Comparison of ENCODE assay signal across 9 mouse cellular contexts in the genomic region with DNA sequence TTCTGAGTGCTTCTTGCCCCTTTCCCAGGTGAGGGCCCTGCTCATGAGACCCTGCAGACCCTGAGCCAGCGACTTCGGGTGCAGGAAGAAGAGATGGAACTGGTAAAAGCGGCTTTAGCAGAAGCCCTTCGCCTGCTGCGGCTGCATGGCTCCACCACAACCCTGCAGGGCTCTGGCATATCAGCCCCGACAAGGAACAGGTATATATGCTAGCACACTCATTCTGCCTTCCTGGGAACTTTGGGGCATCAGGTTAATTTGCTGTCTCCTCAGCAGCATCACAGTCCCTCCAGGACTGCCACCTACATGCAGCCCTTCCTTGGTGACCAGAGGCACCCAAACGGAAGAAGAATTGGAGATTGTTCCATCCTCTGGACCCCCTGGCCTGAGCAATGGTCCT. TPM values are rescaled to one million over a fixed set of nuclear protein-coding genes. Genes with fewer than 3 reads are reported as not detected.
DNase-seq lines count a peak whose midpoint lies in the region; ATAC-seq and TF ChIP-seq lines count a peak whose summit lies in the region.
"Had no signal": no experiment of that assay in that cellular context is flagged by ENCODE, and none has a peak within 500 bp of the region (broad histone marks: within the 10 kb centered on the region; RNA-seq: fewer than 3 reads in every experiment).

No protein-coding gene starts in this region.

- H3K9me3 ChIP-seq in forebrain, embryonic 10.5 days: no peaks in the 10 kb centered on the region
- H3K9me3 ChIP-seq in forebrain, embryonic 16.5 days (ENCODE audit: control insufficient read depth, low read length): no peaks in the 10 kb centered on the region
- H3K9me3 ChIP-seq in liver, embryonic 11.5 days (ENCODE audit: control insufficient read depth, low read length): no peaks in the 10 kb centered on the region
- no peaks in the 10 kb centered on the region for H3K9me3 ChIP-seq in liver, embryonic 16.5 days (replicated peaks; ENCODE audit: control insufficient read depth, low read length)

- no peak overlapping the region; the same call in 1 of the 2 replicates for H3K4me2 ChIP-seq in forebrain, embryonic 16.5 days (ENCODE audit: low read length)
- H3K4me2 ChIP-seq in liver, embryonic 11.5 days: peak overlapping the region; percentile 90
- peak overlapping the region; percentile 99 for H3K4me2 ChIP-seq in liver, embryonic 16.5 days (ENCODE audit: low read depth, low read length)

- peak overlapping the region; percentile 77 for H3K4me3 ChIP-seq in forebrain, embryonic 10.5 days
- H3K4me3 ChIP-seq in forebrain, embryonic 16.5 days (replicated peaks; ENCODE audit: low read length): no peak overlapping the region
- peak overlapping the region; percentile 87 for H3K4me3 ChIP-seq in liver, embryonic 11.5 days (ENCODE audit: low read depth, low read length)
- H3K4me3 ChIP-seq in embryonic fibroblast, embryonic 13.5 days (ENCODE audit: insufficient read depth, low read length): peak overlapping the region; percentile 84
- peak overlapping the region; percentile 90 for H3K4me3 ChIP-seq in liver, embryonic 16.5 days (ENCODE audit: low read depth, low read length)

- peaks cover 28% of the 10 kb centered on the region for H3K4me1 ChIP-seq in forebrain, embryonic 10.5 days
- H3K4me1 ChIP-seq in forebrain, embryonic 16.5 days (replicated peaks; ENCODE audit: control insufficient read depth, insufficient read depth, low read length): peaks cover 13% of the 10 kb centered on the region
- peaks cover 34% of the 10 kb centered on the region for H3K4me1 ChIP-seq in liver, embryonic 11.5 days (replicated peaks; ENCODE audit: control insufficient read depth, insufficient read depth, low read length)
- peaks cover 3% of the 10 kb centered on the region; the same call in 1 of the 2 replicates for H3K4me1 ChIP-seq in embryonic fibroblast, embryonic 13.5 days (ENCODE audit: control insufficient read depth, insufficient read depth, low read length)
- H3K4me1 ChIP-seq in liver, embryonic 16.5 days (ENCODE audit: control insufficient read depth, low read depth, low read length): peaks cover 41% of the 10 kb centered on the region

- WGBS in forebrain, embryonic 10.5 days: 83% methylated on average over 7 of the region's 7 CpGs
- 84% methylated on average over 7 of the region's 7 CpGs for WGBS in forebrain, embryonic 16.5 days
- 80% methylated on average over 7 of the region's 7 CpGs for WGBS in liver, embryonic 11.5 days
- 75% methylated on average over 7 of the region's 7 CpGs for WGBS in liver, embryonic 16.5 days (ENCODE audit: insufficient replicate concordance)

- no peak for TF ChIP-seq POLR2A in embryonic fibroblast, embryonic 13.5 days (IDR thresholded peaks at IDR 0.05; ENCODE audit: low read depth, low read length)

- TF ChIP-seq CTCF in embryonic fibroblast, embryonic 13.5 days (IDR thresholded peaks at IDR 0.05; ENCODE audit: borderline replicate concordance, insufficient read depth, low read length): no peak

- peaks cover 65% of the 10 kb centered on the region for H3K36me3 ChIP-seq in forebrain, embryonic 10.5 days (replicated peaks)
- peaks cover 2% of the 10 kb centered on the region for H3K36me3 ChIP-seq in forebrain, embryonic 16.5 days (ENCODE audit: control insufficient read depth, insufficient read depth)
- peaks cover 25% of the 10 kb centered on the region for H3K36me3 ChIP-seq in liver, embryonic 11.5 days (ENCODE audit: control insufficient read depth, insufficient read depth, low read length)
- H3K36me3 ChIP-seq in liver, embryonic 16.5 days (ENCODE audit: control insufficient read depth, insufficient read depth): peaks cover 5% of the 10 kb centered on the region; the same call in 1 of the 2 replicates

- DNase-seq in forebrain, embryonic 10.5 days (ENCODE audit: extremely low spot score, low spot score): no peak
- DNase-seq in liver, embryonic 11.5 days (ENCODE audit: low spot score): no peak
- DNase-seq in liver: no peak
- no peak for DNase-seq in urinary bladder, postnatal 25 days (ENCODE audit: low spot score)
- no peak for DNase-seq in urinary bladder, adult 2 months (ENCODE audit: low spot score)
- DNase-seq: right cerebral cortex, postnatal 14 days had no signal

- no peak overlapping the region for H3K9ac ChIP-seq in forebrain, embryonic 16.5 days (replicated peaks; ENCODE audit: low read depth, low read length)
- peak overlapping the region; percentile 88 for H3K9ac ChIP-seq in liver, embryonic 11.5 days (ENCODE audit: low read depth, low read length)
- peak overlapping the region; percentile 88 for H3K9ac ChIP-seq in liver, embryonic 16.5 days (ENCODE audit: low read depth, low read length)

- H3K27ac ChIP-seq in forebrain, embryonic 10.5 days: 0 out of 2 replicates have a peak overlapping the region, but pooled peaks have one; percentile 89
- no peak overlapping the region for H3K27ac ChIP-seq in forebrain, embryonic 16.5 days (ENCODE audit: low read length)
- no peak overlapping the region; the same call in 1 of the 2 replicates for H3K27ac ChIP-seq in liver, embryonic 11.5 days (ENCODE audit: low read depth, low read length)
- no peak overlapping the region for H3K27ac ChIP-seq in embryonic fibroblast, embryonic 13.5 days (ENCODE audit: insufficient read depth, low read length)
- no peak overlapping the region for H3K27ac ChIP-seq in liver, embryonic 16.5 days (ENCODE audit: low read length)

- H3K27me3 ChIP-seq in forebrain, embryonic 10.5 days (ENCODE audit: poor library complexity, severe bottlenecking): no peaks in the 10 kb centered on the region
- H3K27me3 ChIP-seq in forebrain, embryonic 16.5 days (replicated peaks; ENCODE audit: control insufficient read depth, insufficient read depth, low read length): no peaks in the 10 kb centered on the region
- no peaks in the 10 kb centered on the region for H3K27me3 ChIP-seq in liver, embryonic 11.5 days (replicated peaks; ENCODE audit: control insufficient read depth, insufficient read depth, low read length)
- H3K27me3 ChIP-seq in liver, embryonic 16.5 days (ENCODE audit: control insufficient read depth, insufficient read depth, low read depth, low read length): no peaks in the 10 kb centered on the region

- no peak for ATAC-seq in forebrain, embryonic 16.5 days
- no peak for ATAC-seq in liver, embryonic 11.5 days (replicated peaks; ENCODE audit: low FRiP score)
- ATAC-seq in liver, embryonic 16.5 days (ENCODE audit: low read depth): no peak

RNA-seq across cellular contexts. Expression of gene Eml3, which starts 1.4 kb away (rescaled TPM):
- polyA plus RNA-seq in forebrain, embryonic 10.5 days (2016; fragmentation: Nextera tagmentation; extraction: Ambion mirVana): 24.0 and 25.7 TPM in 2 replicates
- 9.7 and 10.5 TPM in 2 replicates for polyA plus RNA-seq in forebrain, embryonic 16.5 days (2015; fragmentation: Nextera tagmentation; extraction: Ambion mirVana)
- polyA plus RNA-seq in liver, embryonic 11.5 days (2014; fragmentation: Nextera tagmentation; extraction: Ambion mirVana): 22.6 and 26.1 TPM in 2 replicates
- 26.2 and 28.2 TPM in 2 replicates for polyA plus RNA-seq in embryonic fibroblast, embryonic 13.5 days (2011; ENCODE audit: insufficient read length, low read depth, missing spikeins)
- 11.4 and 12.8 TPM in 2 replicates for polyA plus RNA-seq in liver, embryonic 16.5 days (2015; fragmentation: Nextera tagmentation; extraction: Ambion mirVana)
- 40.5 and 45.3 TPM in 2 replicates for polyA plus RNA-seq in urinary bladder, adult 2 months (2012; rRNA removed)

RNA-seq across cellular contexts. Expression of gene Rom1, which starts 1.6 kb away (rescaled TPM):
- polyA plus RNA-seq in forebrain, embryonic 10.5 days (2016; fragmentation: Nextera tagmentation; extraction: Ambion mirVana): 3.7 and 3.9 TPM in 2 replicates
- polyA plus RNA-seq in forebrain, embryonic 16.5 days (2015; fragmentation: Nextera tagmentation; extraction: Ambion mirVana): 1.7 and 1.8 TPM in 2 replicates
- polyA plus RNA-seq in liver, embryonic 11.5 days (2014; fragmentation: Nextera tagmentation; extraction: Ambion mirVana): 2.4 and 3.9 TPM in 2 replicates
- 2.7 and 3.5 TPM in 2 replicates for polyA plus RNA-seq in embryonic fibroblast, embryonic 13.5 days (2011; ENCODE audit: insufficient read length, low read depth, missing spikeins)
- polyA plus RNA-seq in liver, embryonic 16.5 days (2015; fragmentation: Nextera tagmentation; extraction: Ambion mirVana): 2.4 and 2.6 TPM in 2 replicates
- polyA plus RNA-seq in urinary bladder, adult 2 months (2012; rRNA removed): 9.4 and 12.3 TPM in 2 replicates

RNA-seq across cellular contexts. Expression of gene B3gat3, which starts 10.6 kb away (rescaled TPM):
- polyA plus RNA-seq in forebrain, embryonic 10.5 days (2016; fragmentation: Nextera tagmentation; extraction: Ambion mirVana): 49.6 and 52.2 TPM in 2 replicates
- polyA plus RNA-seq in forebrain, embryonic 16.5 days (2015; fragmentation: Nextera tagmentation; extraction: Ambion mirVana): 67.3 and 75.9 TPM in 2 replicates
- 32.3 and 34.8 TPM in 2 replicates for polyA plus RNA-seq in liver, embryonic 11.5 days (2014; fragmentation: Nextera tagmentation; extraction: Ambion mirVana)
- 26.7 and 28.9 TPM in 2 replicates for polyA plus RNA-seq in embryonic fibroblast, embryonic 13.5 days (2011; ENCODE audit: insufficient read length, low read depth, missing spikeins)
- polyA plus RNA-seq in liver, embryonic 16.5 days (2015; fragmentation: Nextera tagmentation; extraction: Ambion mirVana): 19.8 and 20.5 TPM in 2 replicates
- polyA plus RNA-seq in urinary bladder, adult 2 months (2012; rRNA removed): 57.9 and 80.8 TPM in 2 replicates

RNA-seq across cellular contexts. Expression of gene Mta2, which starts 10.9 kb away (rescaled TPM):
- polyA plus RNA-seq in forebrain, embryonic 10.5 days (2016; fragmentation: Nextera tagmentation; extraction: Ambion mirVana): 202 and 206 TPM in 2 replicates
- polyA plus RNA-seq in forebrain, embryonic 16.5 days (2015; fragmentation: Nextera tagmentation; extraction: Ambion mirVana): 175 and 186 TPM in 2 replicates
- polyA plus RNA-seq in liver, embryonic 11.5 days (2014; fragmentation: Nextera tagmentation; extraction: Ambion mirVana): 75.6 and 81.1 TPM in 2 replicates
- 101 and 102 TPM in 2 replicates for polyA plus RNA-seq in embryonic fibroblast, embryonic 13.5 days (2011; ENCODE audit: insufficient read length, low read depth, missing spikeins)
- 73.9 and 82.3 TPM in 2 replicates for polyA plus RNA-seq in liver, embryonic 16.5 days (2015; fragmentation: Nextera tagmentation; extraction: Ambion mirVana)
- 29.9 and 47.6 TPM in 2 replicates for polyA plus RNA-seq in urinary bladder, adult 2 months (2012; rRNA removed)

RNA-seq across cellular contexts. Expression of gene Tut1, which starts 22.9 kb away (rescaled TPM):
- polyA plus RNA-seq in forebrain, embryonic 10.5 days (2016; fragmentation: Nextera tagmentation; extraction: Ambion mirVana): 40.2 and 49.1 TPM in 2 replicates
- 33.6 and 35.5 TPM in 2 replicates for polyA plus RNA-seq in forebrain, embryonic 16.5 days (2015; fragmentation: Nextera tagmentation; extraction: Ambion mirVana)
- 42.4 and 43.2 TPM in 2 replicates for polyA plus RNA-seq in liver, embryonic 11.5 days (2014; fragmentation: Nextera tagmentation; extraction: Ambion mirVana)
- 16.8 and 19.7 TPM in 2 replicates for polyA plus RNA-seq in embryonic fibroblast, embryonic 13.5 days (2011; ENCODE audit: insufficient read length, low read depth, missing spikeins)
- polyA plus RNA-seq in liver, embryonic 16.5 days (2015; fragmentation: Nextera tagmentation; extraction: Ambion mirVana): 12.6 and 12.9 TPM in 2 replicates
- 21.8 and 24.1 TPM in 2 replicates for polyA plus RNA-seq in urinary bladder, adult 2 months (2012; rRNA removed)
